Mouse (Mus musculus) CH12.LX (cell line): ENCODE data around the gene Gpr155. TPM values are rescaled to one million over a fixed set of nuclear protein-coding genes. Genes with fewer than 3 reads are reported as not detected.

Source experiments
- DNase-seq: peaks from one replicate; pipeline ENCODE4 v3.0.0-alpha.2; 2013; ENCODE audit errors: extremely low read depth
- H3K27ac ChIP-seq: 2 replicates; pipeline ENCODE4 v1.5.1; 2012; ENCODE audit warnings: low read depth, mild to moderate bottlenecking, control low read depth, moderate library complexity; ENCODE audit not compliant: insufficient read depth
- H3K27me3 ChIP-seq: replicated peaks from 2 replicates; pipeline ENCODE3; 2012; ENCODE audit warnings: inconsistent platforms
- H3K36me3 ChIP-seq, 2 experiments: replicated peaks in 1 of 2; 2 replicates each; pipeline versions ENCODE3 to v1.6.1; 2012; ENCODE audit warnings: inconsistent platforms in 1 of 2, low read length in 1 of 2, mild to moderate bottlenecking in 1 of 2, mixed read lengths in 1 of 2, moderate library complexity in 1 of 2; ENCODE audit not compliant: control insufficient read depth in 1 of 2, insufficient read depth in 1 of 2
- H3K4me1 ChIP-seq, 2 experiments: 2 replicates each; pipeline ENCODE4 v1.6.1; 2012; ENCODE audit warnings: inconsistent platforms in 1 of 2, moderate library complexity in 1 of 2; ENCODE audit not compliant: insufficient read depth in 2 of 2, control insufficient read depth in 1 of 2
- H3K4me2 ChIP-seq: 2 replicates; pipeline ENCODE4 v1.6.1; 2012; ENCODE audit warnings: low read depth, mild to moderate bottlenecking, control low read depth; ENCODE audit not compliant: poor library complexity, insufficient read depth, severe bottlenecking
- H3K4me3 ChIP-seq, 3 experiments: fragments of 150-350 bp in 1 of 3; sonication (generic) in 1 of 3; replicated peaks in 1 of 3; 2 replicates each; pipeline versions ENCODE3 to v1.5.1; 2011 to 2012; ENCODE audit warnings: low read depth in 2 of 3, low read length in 2 of 3, mild to moderate bottlenecking in 2 of 3, moderate library complexity in 2 of 3, control low read depth in 1 of 3, improper control_type of control experiment in 1 of 3, inconsistent platforms in 1 of 3, mixed read lengths in 1 of 3; ENCODE audit not compliant: poor library complexity in 1 of 3
- H3K79me2 ChIP-seq: replicated peaks from 2 replicates; pipeline ENCODE4 v1.6.1; 2012; ENCODE audit warnings: mild to moderate bottlenecking, moderate library complexity; ENCODE audit not compliant: control insufficient read depth, poor library complexity, insufficient read depth, severe bottlenecking; ENCODE audit errors: extremely low read depth
- H3K9ac ChIP-seq: 2 replicates; pipeline ENCODE4 v1.6.1; 2012; ENCODE audit warnings: low read depth, mild to moderate bottlenecking, control low read depth, moderate library complexity; ENCODE audit not compliant: insufficient read depth
- H3K9me3 ChIP-seq: replicated peaks from 2 replicates; pipeline ENCODE3; 2012; ENCODE audit warnings: low read length, inconsistent platforms, mixed read lengths
- BHLHE40 ChIP-seq: IDR thresholded peaks from 2 replicates; pipeline ENCODE4 v1.6.1; 2011; ENCODE audit warnings: mild to moderate bottlenecking, low read depth, low read length, improper control_type of control experiment
- CHD1 ChIP-seq: IDR thresholded peaks from 2 replicates; pipeline ENCODE4 v1.6.1; 2012; ENCODE audit warnings: low read depth, low read length, improper control_type of control experiment, inconsistent platforms
- CHD2 ChIP-seq: IDR thresholded peaks from 2 replicates; pipeline ENCODE4 v1.6.1; 2011; ENCODE audit warnings: low read length, improper control_type of control experiment
- CTCF ChIP-seq, 2 experiments: IDR thresholded peaks in 1 of 2; conservative IDR thresholded peaks in 1 of 2; 2 replicates each; pipeline ENCODE4 v1.5.1; 2011 to 2012; ENCODE audit warnings: low read depth in 2 of 2, low read length in 2 of 2, improper control_type of control experiment in 1 of 2, inconsistent platforms in 1 of 2, mild to moderate bottlenecking in 1 of 2, moderate library complexity in 1 of 2
- ELF1 ChIP-seq: IDR thresholded peaks from 2 replicates; pipeline ENCODE4 v1.6.1; 2014; ENCODE audit warnings: low read depth, mild to moderate bottlenecking, inconsistent platforms, low read length, improper control_type of control experiment
- HCFC1 ChIP-seq: IDR thresholded peaks from 2 replicates; pipeline ENCODE4 v1.6.1; 2012; ENCODE audit warnings: low read depth, mild to moderate bottlenecking, inconsistent platforms, low read length, improper control_type of control experiment
- JUN ChIP-seq: IDR thresholded peaks from 2 replicates; pipeline ENCODE4 v1.6.1; 2011; ENCODE audit warnings: low read depth, mild to moderate bottlenecking, low read length, improper control_type of control experiment, moderate library complexity; ENCODE audit not compliant: insufficient read depth
- JUND ChIP-seq: conservative IDR thresholded peaks from 2 replicates; pipeline ENCODE4 v1.6.1; 2011; ENCODE audit warnings: low read depth, low read length, improper control_type of control experiment
- KAT2A ChIP-seq: IDR thresholded peaks from 2 replicates; pipeline ENCODE4 v1.6.1; 2012; ENCODE audit warnings: low read length, improper control_type of control experiment, inconsistent platforms; ENCODE audit not compliant: insufficient replicate concordance
- MAFK ChIP-seq: IDR thresholded peaks from 2 replicates; pipeline ENCODE4 v1.6.1; 2011; ENCODE audit warnings: low read length, improper control_type of control experiment; ENCODE audit not compliant: insufficient replicate concordance
- MAX ChIP-seq: IDR thresholded peaks from 2 replicates; pipeline ENCODE4 v1.6.1; 2011; ENCODE audit warnings: low read length, improper control_type of control experiment
- MAZ ChIP-seq: IDR thresholded peaks from 2 replicates; pipeline ENCODE4 v1.6.1; 2012; ENCODE audit warnings: low read depth, mild to moderate bottlenecking, inconsistent platforms, low read length, improper control_type of control experiment, moderate library complexity
- MEF2A ChIP-seq: IDR thresholded peaks from 2 replicates; pipeline ENCODE4 v1.6.1; 2014; ENCODE audit warnings: low read depth, mild to moderate bottlenecking, inconsistent platforms, low read length, improper control_type of control experiment, borderline replicate concordance
- MXI1 ChIP-seq: IDR thresholded peaks from 2 replicates; pipeline ENCODE4 v1.6.1; 2011; ENCODE audit warnings: mild to moderate bottlenecking, low read depth, low read length, improper control_type of control experiment
- MYC ChIP-seq: IDR thresholded peaks from 2 replicates; pipeline ENCODE4 v1.6.1; 2011; ENCODE audit warnings: low read depth, mild to moderate bottlenecking, improper control_type of control experiment, low read length
- POLR2A ChIP-seq: IDR thresholded peaks from 2 replicates; pipeline ENCODE4 v1.6.1; 2011; ENCODE audit warnings: low read depth, mild to moderate bottlenecking, improper control_type of control experiment, low read length
- RAD21 ChIP-seq: IDR thresholded peaks from 2 replicates; pipeline ENCODE4 v1.6.1; 2011; ENCODE audit warnings: low read depth, mild to moderate bottlenecking, low read length, improper control_type of control experiment, moderate library complexity
- SIN3A ChIP-seq: IDR thresholded peaks from 2 replicates; pipeline ENCODE4 v1.6.1; 2012; ENCODE audit warnings: low read length, improper control_type of control experiment, inconsistent platforms
- SMC3 ChIP-seq: IDR thresholded peaks from 2 replicates; pipeline ENCODE4 v1.6.1; 2011; ENCODE audit warnings: low read depth, low read length, improper control_type of control experiment
- TCF12 ChIP-seq: IDR thresholded peaks from 2 replicates; pipeline ENCODE4 v1.6.1; 2014; ENCODE audit warnings: low read depth, mild to moderate bottlenecking, inconsistent platforms, low read length, improper control_type of control experiment
- ZC3H11A ChIP-seq: IDR thresholded peaks from 2 replicates; pipeline ENCODE4 v1.6.1; 2012; ENCODE audit warnings: low read depth, mild to moderate bottlenecking, inconsistent platforms, low read length, improper control_type of control experiment
- dilution Hi-C: fragments of 300-500 bp; cut with MboI; formaldehyde crosslinking; loops from 2 replicates; pipeline ENCODE4 v1.14.3; 2020; ENCODE audit warnings: low sequenced_read_pairs; ENCODE audit not compliant: extremely low pct_unique_long_range_greater_than_20kb, extremely low pct_ligation_motif_present
- in situ Hi-C: fragments of 300-500 bp; cut with MboI; formaldehyde crosslinking; loops from 3 replicates; pipeline ENCODE4 v1.14.3; 2019; ENCODE audit warnings: low sequenced_read_pairs, low pct_ligation_motif_present, low pct_unique_long_range_greater_than_20kb, mixed read lengths
- polyA plus RNA-seq: library from polyadenylated mRNA; unstranded; fragments of >175 nt; gene quantifications from 2 replicates; pipeline ENCODE4 v1.2.1, GENCODE M21; 2012; ENCODE audit warnings: low read depth; ENCODE audit not compliant: insufficient read length
- total RNA-seq, 2 experiments: library from RNA; depleted of rRNA; stranded (reverse); fragments of 300-350 nt in 1 of 2; fragments of >200 nt in 1 of 2; gene quantifications; 2 replicates each; pipeline ENCODE4 v1.2.3; 2012 to 2014

The Gpr155 gene
- total and polyA plus RNA-seq, 3 experiments: 3.0 to 5.7 (median 3.2) TPM

- peak; percentile 46; the same call in 1 of the 2 replicates for TF ChIP-seq MXI1
- TF ChIP-seq SMC3: no peak
- no peak for TF ChIP-seq HCFC1
- TF ChIP-seq JUND: no peak; the same call in 1 of the 2 replicates
- no peak for TF ChIP-seq KAT2A
- no peak for TF ChIP-seq ELF1
- 0 out of 2 replicates have a peak, but pooled peaks have one; percentile 36 for TF ChIP-seq TCF12
- peak; percentile 48; the same call in 1 of the 2 replicates for TF ChIP-seq BHLHE40
- peak; percentile 42; the same call in 1 of the 2 replicates for TF ChIP-seq CHD2
- no peak for TF ChIP-seq ZC3H11A
These were observed 14.6 kb downstream of the Gpr155 start (continued) for GRCm38 (mm10) chr2:73371530-73372335.

GRCm38 (mm10) chr2:73363448-73363847, 22.9 kb downstream of the Gpr155 start:
- H3K36me3 ChIP-seq: peaks cover 0 to 6% of the 10 kb centered on the region in 2 experiments
- peak in 1 of 2 experiments; percentile 50; a peak in 2 of 4 replicates for TF ChIP-seq CTCF (conservative IDR thresholded peaks at IDR 0.05 in 1 of 2, IDR thresholded peaks at IDR 0.05 in 1 of 2; ENCODE audit: low read depth in 2 of 2, low read length in 2 of 2)
- peak; percentile 39 for TF ChIP-seq RAD21
- TF ChIP-seq MYC: no peak
- no peak for TF ChIP-seq MAZ
- peak; percentile 36 for TF ChIP-seq SMC3
- TF ChIP-seq, all 38 proteins: peak for 3
- no peak overlapping the region for H3K27ac ChIP-seq
- dilution Hi-C loops: no loop called here
- no peaks in the 10 kb centered on the region for H3K27me3 ChIP-seq
- no peak overlapping the region for H3K4me2 ChIP-seq
- H3K4me3 ChIP-seq: no peak overlapping the region
- H3K9me3 ChIP-seq: no peaks in the 10 kb centered on the region
- no peak for DNase-seq
- no peaks in the 10 kb centered on the region for H3K4me1 ChIP-seq
- in situ Hi-C loops: no loop called here
- H3K9ac ChIP-seq: no peak overlapping the region
- H3K79me2 ChIP-seq: no peaks in the 10 kb centered on the region

DNA sequence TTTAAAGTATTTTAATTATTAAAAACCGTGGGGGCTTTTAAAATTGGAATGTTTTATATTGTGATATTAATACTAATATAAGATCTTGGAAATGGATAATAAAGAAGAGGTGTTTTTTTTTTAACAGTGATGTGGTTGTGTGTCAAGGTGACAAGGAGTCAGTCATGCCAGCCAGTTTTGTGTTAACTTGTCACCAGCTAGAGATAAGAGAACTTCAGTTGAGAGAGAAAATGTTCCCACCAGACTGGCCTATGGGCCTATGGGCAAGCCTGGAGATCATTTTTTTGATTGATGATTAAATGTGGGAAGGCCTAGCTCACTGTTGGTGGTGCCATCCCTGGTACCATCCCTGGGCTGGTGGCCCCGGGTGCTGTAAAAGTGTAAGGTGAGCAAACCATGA, 25.8 kb downstream of the Gpr155 start:
- dilution Hi-C loops: no loop called here
- no peak for TF ChIP-seq MAX
- TF ChIP-seq JUN: no peak
- no peak for TF ChIP-seq CHD1
- no peak for TF ChIP-seq ZC3H11A
- no peak for TF ChIP-seq TCF12
- no peak for TF ChIP-seq SIN3A
- no peak for TF ChIP-seq BHLHE40
- no peak for TF ChIP-seq MEF2A
- no peak for TF ChIP-seq POLR2A
- TF ChIP-seq MXI1: no peak
- no peak for TF ChIP-seq MAFK
- TF ChIP-seq RAD21: no peak
- TF ChIP-seq, all 38 proteins: peak for 0
- no peak overlapping the region for H3K9ac ChIP-seq
- no peak overlapping the region for H3K4me2 ChIP-seq
- no peaks in the 10 kb centered on the region for H3K9me3 ChIP-seq
- H3K79me2 ChIP-seq: no peaks in the 10 kb centered on the region
- in situ Hi-C loops: no loop called here
- peaks cover 0 to 10% of the 10 kb centered on the region in 2 experiments for H3K36me3 ChIP-seq
- no peaks in the 10 kb centered on the region for H3K27me3 ChIP-seq
- no peak overlapping the region for H3K4me3 ChIP-seq
- no peak overlapping the region for H3K27ac ChIP-seq
- no peaks in the 10 kb centered on the region for H3K4me1 ChIP-seq
- no peak for DNase-seq
